Mouse (Mus musculus) left cerebral cortex, postnatal 25 days (tissue): ENCODE results near the gene Cfdp1. TPM values are rescaled to one million over a fixed set of nuclear protein-coding genes. Genes with fewer than 3 reads are reported as not detected.

Experiments used
- DNase-seq, 2 experiments: peaks; one replicate each; pipeline ENCODE4 v3.0.0; 2022; ENCODE audit warnings: low spot score in 2 of 2, mixed read lengths in 1 of 2
- intact Hi-C: fragments of 180-260 bp; cut with DNase I; formaldehyde crosslinking; loops from one replicate; pipeline ENCODE4 v1.15.1; 2025
- total RNA-seq, 2 experiments: library from RNA; stranded (reverse); gene quantifications; 2 replicates each; pipeline ENCODE4 v1.2.3; 2021

The Cfdp1 gene
- total RNA-seq, 2 experiments from 2014 or later, result 78.0 to 81.5 TPM

- DNase-seq, result no peak
- intact Hi-C loops, result no loop called here
Observed at GRCm38 (mm10) chr8:111746582-111747465, 107.3 kb downstream of the Cfdp1 start.

- intact Hi-C loops, result no loop called here
- peak; percentile 60 to 70 for DNase-seq
Observed at GRCm38 (mm10) chr8:111745591-111746418, 108.3 kb downstream of the Cfdp1 start.

DNA sequence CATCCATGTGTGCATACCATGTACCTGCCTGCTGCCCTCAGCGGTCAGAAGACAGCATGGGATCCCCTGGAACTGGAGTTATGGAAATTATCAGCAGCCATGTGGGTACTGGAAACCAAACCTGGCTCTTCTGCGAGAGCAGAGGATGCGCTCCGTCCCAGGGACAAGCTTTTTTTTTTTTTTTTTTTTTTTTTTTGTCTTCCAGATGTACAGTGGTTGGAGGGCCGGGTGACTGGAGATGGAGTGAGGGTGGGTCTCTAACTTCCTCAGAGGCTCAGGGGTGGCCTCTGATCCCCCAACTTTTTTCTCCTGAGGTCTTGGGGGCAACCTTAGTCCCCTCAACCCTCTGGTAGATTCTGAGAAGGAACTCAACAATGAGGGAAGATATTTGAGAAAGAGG is 109.0 kb downstream of the Cfdp1 start:
- DNase-seq, result no peak
- intact Hi-C loops, result no loop called here

DNA sequence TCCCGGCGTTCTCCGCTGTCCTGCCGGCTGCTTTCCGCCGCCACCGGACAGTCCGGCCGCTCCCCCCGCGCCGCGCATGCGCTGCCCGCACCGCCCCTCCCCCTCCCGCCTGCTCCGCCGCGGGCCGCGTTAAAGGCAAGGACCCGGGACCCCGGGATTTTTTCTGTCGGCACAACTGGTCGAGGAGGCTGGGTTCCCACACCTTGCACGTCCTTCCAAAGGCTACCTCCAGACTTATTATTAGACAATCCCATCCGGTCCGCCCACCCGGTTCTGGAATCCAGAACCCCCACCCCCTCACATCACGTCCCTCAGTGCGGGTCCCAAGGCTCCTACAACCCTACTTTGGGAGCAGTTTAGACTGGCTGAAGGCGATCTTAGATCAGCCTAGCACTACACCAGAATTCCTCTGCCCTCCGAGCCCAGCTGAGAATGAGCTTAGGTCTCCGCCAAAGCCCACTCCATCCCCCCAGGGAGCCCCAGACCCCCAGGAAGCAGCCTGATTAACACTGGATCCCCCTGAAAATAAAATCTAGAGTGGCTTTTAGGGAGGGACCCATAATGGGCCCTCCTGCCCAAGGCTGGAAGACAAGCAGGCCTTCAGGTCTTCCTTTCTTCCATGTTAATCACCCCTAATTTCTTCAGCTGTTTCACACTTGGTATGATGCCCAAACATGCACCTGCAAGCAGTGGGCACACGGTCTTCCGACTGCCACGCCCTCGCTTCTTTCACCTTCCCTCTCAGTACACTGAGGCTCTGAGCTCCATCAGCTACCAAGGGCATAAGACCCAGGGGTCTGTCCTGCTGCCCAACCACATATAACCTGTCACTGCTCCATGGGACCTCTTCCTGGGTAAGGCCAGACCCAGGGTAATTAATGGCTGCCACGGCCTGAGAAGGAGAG is 110.0 kb downstream of the Cfdp1 start, which contains the start of gene Bcar1:
Gene Bcar1, minus strand, starts transcription at position 18 of the 905 bp plus-strand sequence.
- intact Hi-C loops, result no loop called here

GRCm38 (mm10) chr8:111743101-111743791 is 110.8 kb downstream of the Cfdp1 start:
- intact Hi-C loops, result no loop called here
- no peak for DNase-seq

More for the DNA sequence above, 110.0 kb downstream of the Cfdp1 start, which contains the start of gene Bcar1:
- peak; percentile 65 to 72 for DNase-seq

GRCm38 (mm10) chr8:111742261-111743037 is 111.6 kb downstream of the Cfdp1 start:
- intact Hi-C loops, result no loop called here

GRCm38 (mm10) chr8:111741556-111741955 is 112.5 kb downstream of the Cfdp1 start:
- peak in 1 of 2 experiments; percentile 70 for DNase-seq
- intact Hi-C loops, result no loop called here

More at GRCm38 (mm10) chr8:111742261-111743037, 111.6 kb downstream of the Cfdp1 start:
- no peak for DNase-seq

DNA sequence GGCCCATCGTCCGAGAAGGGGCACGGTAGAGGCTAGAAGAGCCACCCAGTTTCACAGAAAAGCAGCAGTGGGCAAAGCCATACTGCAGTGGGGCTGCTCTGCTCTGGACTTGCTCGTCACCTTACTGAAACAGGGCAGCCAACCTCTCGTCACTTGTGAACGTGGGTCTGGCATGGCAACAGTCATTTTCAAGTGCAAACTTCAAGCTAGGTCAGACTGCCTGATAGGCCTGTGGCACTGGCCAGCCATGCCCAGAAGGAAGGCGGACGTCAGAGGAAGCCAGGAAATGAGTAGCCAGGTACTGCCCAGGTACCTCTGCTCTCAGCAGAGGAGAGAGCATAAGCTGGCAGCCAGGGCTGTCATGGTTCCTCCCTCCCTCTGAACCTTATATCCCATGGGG is 113.1 kb downstream of the Cfdp1 start:
- DNase-seq, result no peak
- intact Hi-C loops, result no loop called here

DNA sequence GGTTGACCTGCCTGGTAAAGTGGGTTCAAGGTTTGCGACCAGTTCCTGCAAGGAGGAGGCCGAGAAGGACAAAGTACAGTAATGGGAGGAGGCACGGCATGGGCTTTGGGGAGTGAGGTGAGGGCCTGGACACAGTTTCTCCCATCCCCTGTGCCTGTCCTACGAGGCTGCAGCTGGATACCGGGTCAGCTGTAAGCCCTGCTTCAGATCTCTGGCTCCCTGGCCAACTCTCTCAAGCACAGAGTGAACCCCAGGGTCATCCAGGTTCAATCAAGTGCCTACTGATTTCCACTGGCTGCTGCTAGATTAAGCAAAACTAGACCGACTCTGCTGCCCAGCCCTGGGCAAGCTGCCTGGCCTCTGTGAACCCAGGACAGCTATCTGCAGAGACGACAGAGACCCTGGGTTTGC is 113.8 kb downstream of the Cfdp1 start:
- DNase-seq, result no peak
- intact Hi-C loops, result no loop called here

GRCm38 (mm10) chr8:111739604-111740003 is 114.5 kb downstream of the Cfdp1 start:
- no peak for DNase-seq
- intact Hi-C loops, result no loop called here

DNA sequence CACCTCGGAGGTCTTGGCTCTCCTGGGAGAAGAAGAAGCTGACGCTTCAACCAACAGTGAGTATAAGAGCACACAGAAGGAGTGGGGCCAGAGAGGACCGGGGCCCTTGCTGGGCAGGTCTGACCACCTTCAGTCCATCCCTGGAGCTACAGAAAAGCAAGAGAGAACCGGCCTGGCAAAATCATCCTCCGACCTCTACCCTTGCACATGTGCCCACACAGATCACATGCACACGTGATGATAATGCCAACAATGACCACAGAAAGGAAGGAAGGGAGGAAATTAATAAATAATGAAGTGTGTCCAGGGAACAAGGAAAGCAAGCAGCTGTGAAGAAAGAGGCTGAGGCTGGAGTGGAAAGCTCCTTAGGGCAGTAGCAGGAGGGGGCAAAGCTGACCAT is 115.2 kb downstream of the Cfdp1 start:
- intact Hi-C loops, result no loop called here
- no peak for DNase-seq

DNA sequence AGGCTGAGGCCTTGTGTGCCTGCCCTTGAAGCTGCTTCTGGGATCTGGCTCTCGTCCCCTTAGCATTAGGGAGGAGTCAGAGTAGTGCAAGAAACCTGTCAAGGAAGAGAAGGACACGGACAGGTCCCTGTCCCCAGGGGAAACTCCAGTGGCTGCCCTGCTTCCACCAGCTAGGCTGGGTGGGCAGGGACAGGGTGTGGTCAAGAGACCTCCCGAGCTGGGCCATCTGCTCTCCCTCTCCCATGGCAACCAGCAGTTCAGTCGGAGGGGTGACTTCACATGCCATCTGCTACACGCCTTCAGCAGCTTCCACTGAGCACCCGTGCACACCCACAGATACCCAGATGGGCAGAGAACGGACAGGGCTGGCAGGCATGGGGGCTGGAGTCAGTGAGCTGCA is 117.8 kb downstream of the Cfdp1 start:
- intact Hi-C loops, result no loop called here
- peak in 1 of 2 experiments; percentile 86 for DNase-seq

DNA sequence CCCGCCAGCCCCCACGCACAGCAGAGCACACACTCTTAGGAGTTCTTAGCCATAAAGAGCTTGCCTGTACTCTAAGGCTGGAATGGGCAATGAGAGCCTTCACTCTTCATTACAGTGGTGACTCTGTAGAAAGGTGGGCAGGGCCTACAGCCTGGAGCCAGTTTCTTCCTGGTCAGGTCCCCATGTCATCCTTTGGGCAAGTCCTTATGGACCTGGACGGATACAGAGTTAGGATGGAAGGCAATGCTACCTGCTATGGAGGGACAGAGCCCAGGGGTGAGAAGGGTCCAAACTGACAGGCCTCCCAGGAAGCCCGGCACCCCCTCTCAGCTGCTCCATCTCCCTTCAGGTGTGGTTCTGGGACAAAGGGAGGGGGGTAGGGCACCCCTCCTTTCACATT is 118.3 kb downstream of the Cfdp1 start:
- no peak for DNase-seq
- intact Hi-C loops, result no loop called here

DNA sequence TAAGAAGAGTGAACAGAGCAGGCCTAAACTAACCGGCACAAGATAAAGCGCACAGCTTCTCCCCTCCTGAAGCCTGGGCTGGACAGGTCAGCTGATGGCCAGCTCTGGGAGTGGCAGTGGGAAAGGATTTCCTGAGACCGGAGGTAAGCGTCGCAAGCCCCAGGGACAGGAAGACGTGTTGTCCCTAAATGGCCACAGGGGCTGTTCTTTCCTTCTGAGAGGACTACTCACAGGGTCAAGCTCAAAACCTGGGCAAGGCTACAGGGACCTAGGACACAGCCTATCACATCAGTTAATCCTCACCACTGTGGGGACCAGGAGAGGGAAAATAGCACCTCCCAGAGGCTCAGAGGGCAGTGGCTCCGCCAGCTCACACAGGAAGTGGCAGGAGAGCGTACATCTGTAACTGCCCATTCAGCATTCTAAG is 118.7 kb downstream of the Cfdp1 start:
- DNase-seq, result no peak
- intact Hi-C loops, result no loop called here

- no peak for DNase-seq
- intact Hi-C loops, result no loop called here
Observed at GRCm38 (mm10) chr8:111734244-111734960, 119.7 kb downstream of the Cfdp1 start.

DNA sequence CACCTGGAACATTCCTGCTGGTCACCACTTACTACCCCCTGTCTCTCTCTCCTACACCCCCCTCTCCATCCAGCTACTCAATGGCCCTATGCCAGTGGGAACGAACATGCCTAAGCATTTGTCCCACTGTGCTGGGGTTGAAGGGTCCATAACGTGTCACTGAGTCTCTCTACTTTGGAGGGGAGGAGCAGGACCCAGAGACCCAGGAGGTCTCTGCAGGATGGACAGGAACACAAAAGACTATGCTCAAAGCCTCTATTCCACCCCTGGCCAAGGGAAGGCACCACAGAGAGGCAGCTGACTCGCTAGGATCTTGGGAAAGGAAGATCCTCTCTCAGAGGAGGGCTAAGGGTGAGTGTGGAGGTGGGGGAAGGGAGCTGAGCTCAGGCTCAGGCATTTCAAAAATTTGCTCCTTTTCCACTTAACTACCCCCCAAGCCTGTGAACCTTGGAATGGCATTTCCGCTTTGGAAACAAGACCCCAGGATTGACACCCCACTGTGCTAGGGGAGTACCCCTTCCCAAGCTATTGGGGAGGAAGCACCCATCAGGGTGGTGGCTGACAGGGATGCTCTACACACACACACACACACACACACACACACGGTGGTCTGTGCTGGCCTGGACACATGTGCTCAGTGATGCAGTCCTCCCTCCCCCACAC is 120.4 kb downstream of the Cfdp1 start:
- intact Hi-C loops, result no loop called here

More for the DNA sequence above, 120.4 kb downstream of the Cfdp1 start:
- no peak for DNase-seq
